Mouse (Mus musculus) hindbrain, embryonic 11.5 days (tissue): ENCODE results near the gene Cryba4. TPM values are rescaled to one million over a fixed set of nuclear protein-coding genes. Genes with fewer than 3 reads are reported as not detected.

Experiments
- ATAC-seq: fragments of 200-750 bp; cut with Nextera tagmentation; 2 replicates; pipeline ENCODE4 v1.8.0; 2017; ENCODE audit warnings: mild to moderate bottlenecking, moderate TSS enrichment, moderate library complexity; ENCODE audit not compliant: low FRiP score
- DNase-seq: peaks from one replicate; pipeline ENCODE4 v3.0.0-alpha.2; 2015; ENCODE audit warnings: low spot score
- H3K27ac ChIP-seq: fragments of 300-500 bp; sonication (generic); 2 replicates; pipeline ENCODE4 v1.5.1; 2014; ENCODE audit warnings: mild to moderate bottlenecking, low read depth, low read length
- H3K27me3 ChIP-seq: fragments of 300-500 bp; sonication (generic); 2 replicates; pipeline ENCODE4 v1.6.1; 2014; ENCODE audit warnings: mild to moderate bottlenecking, low read length, moderate library complexity, mixed read lengths; ENCODE audit not compliant: control insufficient read depth, insufficient read depth
- H3K36me3 ChIP-seq: fragments of 300-500 bp; sonication (generic); 2 replicates; pipeline ENCODE4 v1.6.1; 2014; ENCODE audit warnings: mild to moderate bottlenecking, low read length, moderate library complexity, mixed read lengths; ENCODE audit not compliant: control insufficient read depth, insufficient read depth
- H3K4me1 ChIP-seq: fragments of 300-500 bp; sonication (generic); replicated peaks from 2 replicates; pipeline ENCODE4 v1.6.1; 2014; ENCODE audit warnings: low read length, mixed read lengths; ENCODE audit not compliant: control insufficient read depth, insufficient read depth
- H3K4me2 ChIP-seq: fragments of 300-500 bp; sonication (generic); replicated peaks from 2 replicates; pipeline ENCODE4 v1.6.1; 2014; ENCODE audit warnings: mild to moderate bottlenecking, low read depth, low read length
- H3K4me3 ChIP-seq: fragments of 300-500 bp; sonication (generic); 2 replicates; pipeline ENCODE4 v1.5.1; 2014; ENCODE audit warnings: low read depth, low read length
- H3K9ac ChIP-seq: fragments of 300-500 bp; sonication (generic); 2 replicates; pipeline ENCODE4 v1.6.1; 2014; ENCODE audit warnings: low read depth, low read length
- H3K9me3 ChIP-seq: fragments of 300-500 bp; sonication (generic); 2 replicates; pipeline ENCODE4 v1.6.1; 2016; ENCODE audit warnings: low read length; ENCODE audit not compliant: control insufficient read depth
- WGBS: fragments of 180-500 bp; shearing (Covaris S2); extraction: QIAGEN DNeasy Blood & Tissue Kit; methylation state at CpG from one replicate; pipeline ENCODE4 v1.1.7; 2014; 5-methylcytosine and 5-hydroxymethylcytosine counted together
- polyA plus RNA-seq: library from polyadenylated mRNA; unstranded; fragments of >200 nt; fragmentation: Nextera tagmentation; extraction: Ambion mirVana; gene quantifications from 2 replicates; pipeline ENCODE4 v1.2.1, GENCODE M21; 2014

The Cryba4 gene
- 1.4 and 1.9 TPM in 2 replicates for polyA plus RNA-seq

- Histone ChIP-seq H3K27me3 (no peaks in the 10 kb centered on the region), H3K36me3 (no peaks in the 10 kb centered on the region), H3K4me3 (no peak within 1 kb of the TSS), H3K9me3 (no peaks in the 10 kb centered on the region), H3K4me1 (no peaks in the 10 kb centered on the region; the same call in 1 of the 2 replicates), H3K9ac (no peak within 1 kb of the TSS), H3K4me2 (no peak within 1 kb of the TSS), H3K27ac (no peak within 1 kb of the TSS)
- ATAC-seq (no peak), DNase-seq (no peak)
- 82% methylated on average over 2 of the region's 2 CpGs for WGBS
Observed at GRCm38 (mm10) chr5:112252400-112252799, at the start of gene Cryba4. TSS of gene Cryba4 (minus strand) at chr5:112252518.

GRCm38 (mm10) chr5:112301694-112302093 is 49.4 kb upstream of the Cryba4 start:
- ATAC-seq (no peak), DNase-seq (no peak)
- Histone ChIP-seq H3K9me3 (no peaks in the 10 kb centered on the region), H3K4me3 (no peak overlapping the region), H3K36me3 (no peaks in the 10 kb centered on the region), H3K4me2 (no peak overlapping the region), H3K27me3 (no peaks in the 10 kb centered on the region), H3K9ac (no peak overlapping the region), H3K4me1 (no peaks in the 10 kb centered on the region), H3K27ac (no peak overlapping the region)
- 89% methylated on average over 4 of the region's 4 CpGs for WGBS

- no peak for DNase-seq
- H3K4me2 ChIP-seq, result no peak overlapping the region
- H3K27ac ChIP-seq, result no peak overlapping the region
- H3K36me3 ChIP-seq, result no peaks in the 10 kb centered on the region
- no peak overlapping the region for H3K4me3 ChIP-seq
- WGBS, result 91% methylated on average over 6 of the region's 6 CpGs
- no peaks in the 10 kb centered on the region for H3K27me3 ChIP-seq
- no peaks in the 10 kb centered on the region for H3K9me3 ChIP-seq
- no peak for ATAC-seq
- no peak overlapping the region for H3K9ac ChIP-seq
- no peaks in the 10 kb centered on the region for H3K4me1 ChIP-seq
Observed at GRCm38 (mm10) chr5:112300721-112301308, 48.5 kb upstream of the Cryba4 start.

GRCm38 (mm10) chr5:112300112-112300511 is 47.8 kb upstream of the Cryba4 start:
- no peaks in the 10 kb centered on the region for H3K4me1 ChIP-seq
- DNase-seq, result no peak
- no peak overlapping the region for H3K9ac ChIP-seq
- H3K4me3 ChIP-seq, result no peak overlapping the region
- no peaks in the 10 kb centered on the region for H3K27me3 ChIP-seq
- 84% methylated on average over 2 of the region's 2 CpGs for WGBS
- no peaks in the 10 kb centered on the region for H3K36me3 ChIP-seq
- no peak overlapping the region for H3K4me2 ChIP-seq
- H3K27ac ChIP-seq, result no peak overlapping the region
- no peak for ATAC-seq
- H3K9me3 ChIP-seq, result no peaks in the 10 kb centered on the region

GRCm38 (mm10) chr5:112299399-112299798 is 47.1 kb upstream of the Cryba4 start:
- ATAC-seq (no peak), DNase-seq (no peak)
- no peaks in the 10 kb centered on the region; the same call in 1 of the 2 replicates for H3K4me1 ChIP-seq
- H3K4me3 ChIP-seq, result no peak overlapping the region
- H3K27me3 ChIP-seq, result no peaks in the 10 kb centered on the region
- no peak overlapping the region for H3K9ac ChIP-seq
- WGBS, result 85% methylated on average over 4 of the region's 4 CpGs
- H3K27ac ChIP-seq, result no peak overlapping the region
- H3K4me2 ChIP-seq, result no peak overlapping the region
- H3K36me3 ChIP-seq, result no peaks in the 10 kb centered on the region
- no peaks in the 10 kb centered on the region for H3K9me3 ChIP-seq

- DNase-seq (no peak), ATAC-seq (no peak)
- H3K4me1 ChIP-seq, result no peaks in the 10 kb centered on the region; the same call in 1 of the 2 replicates
- H3K9ac ChIP-seq, result no peak overlapping the region
- H3K4me2 ChIP-seq, result no peak overlapping the region
- 87% methylated on average over 12 of the region's 12 CpGs for WGBS
- H3K27ac ChIP-seq, result 0 out of 2 replicates have a peak overlapping the region, but pooled peaks have one; percentile 17
- no peaks in the 10 kb centered on the region for H3K9me3 ChIP-seq
- no peaks in the 10 kb centered on the region for H3K27me3 ChIP-seq
- no peak overlapping the region for H3K4me3 ChIP-seq
- no peaks in the 10 kb centered on the region for H3K36me3 ChIP-seq
Observed at GRCm38 (mm10) chr5:112298226-112298988, 46.1 kb upstream of the Cryba4 start.

- H3K27me3 ChIP-seq, result no peaks in the 10 kb centered on the region
- H3K36me3 ChIP-seq, result no peaks in the 10 kb centered on the region
- no peak for ATAC-seq
- 81% methylated on average over 2 of the region's 2 CpGs for WGBS
- no peak overlapping the region for H3K4me3 ChIP-seq
- no peaks in the 10 kb centered on the region; the same call in 1 of the 2 replicates for H3K4me1 ChIP-seq
- no peak overlapping the region for H3K9ac ChIP-seq
- no peaks in the 10 kb centered on the region for H3K9me3 ChIP-seq
- no peak for DNase-seq
- H3K4me2 ChIP-seq, result no peak overlapping the region
- H3K27ac ChIP-seq, result no peak overlapping the region
Observed at GRCm38 (mm10) chr5:112297257-112297656, 44.9 kb upstream of the Cryba4 start.

- H3K27ac ChIP-seq, result no peak overlapping the region
- H3K9me3 ChIP-seq, result no peaks in the 10 kb centered on the region
- DNase-seq (no peak), ATAC-seq (no peak)
- H3K36me3 ChIP-seq, result no peaks in the 10 kb centered on the region
- H3K4me3 ChIP-seq, result no peak overlapping the region
- no peak overlapping the region for H3K9ac ChIP-seq
- 87% methylated on average over 6 of the region's 6 CpGs for WGBS
- H3K4me2 ChIP-seq, result no peak overlapping the region
- H3K4me1 ChIP-seq, result no peaks in the 10 kb centered on the region; the same call in 1 of the 2 replicates
- H3K27me3 ChIP-seq, result no peaks in the 10 kb centered on the region
Observed at GRCm38 (mm10) chr5:112296404-112297181, 44.3 kb upstream of the Cryba4 start.
